Mouse (Mus musculus): ENCODE results near the gene Tmx4. TPM values are rescaled to one million over a fixed set of nuclear protein-coding genes. Genes with fewer than 3 reads are reported as not detected.

The Tmx4 gene
- polyA plus RNA-seq (2012; rRNA removed): 64.6 and 69.9 TPM in 2 replicates

DNA sequence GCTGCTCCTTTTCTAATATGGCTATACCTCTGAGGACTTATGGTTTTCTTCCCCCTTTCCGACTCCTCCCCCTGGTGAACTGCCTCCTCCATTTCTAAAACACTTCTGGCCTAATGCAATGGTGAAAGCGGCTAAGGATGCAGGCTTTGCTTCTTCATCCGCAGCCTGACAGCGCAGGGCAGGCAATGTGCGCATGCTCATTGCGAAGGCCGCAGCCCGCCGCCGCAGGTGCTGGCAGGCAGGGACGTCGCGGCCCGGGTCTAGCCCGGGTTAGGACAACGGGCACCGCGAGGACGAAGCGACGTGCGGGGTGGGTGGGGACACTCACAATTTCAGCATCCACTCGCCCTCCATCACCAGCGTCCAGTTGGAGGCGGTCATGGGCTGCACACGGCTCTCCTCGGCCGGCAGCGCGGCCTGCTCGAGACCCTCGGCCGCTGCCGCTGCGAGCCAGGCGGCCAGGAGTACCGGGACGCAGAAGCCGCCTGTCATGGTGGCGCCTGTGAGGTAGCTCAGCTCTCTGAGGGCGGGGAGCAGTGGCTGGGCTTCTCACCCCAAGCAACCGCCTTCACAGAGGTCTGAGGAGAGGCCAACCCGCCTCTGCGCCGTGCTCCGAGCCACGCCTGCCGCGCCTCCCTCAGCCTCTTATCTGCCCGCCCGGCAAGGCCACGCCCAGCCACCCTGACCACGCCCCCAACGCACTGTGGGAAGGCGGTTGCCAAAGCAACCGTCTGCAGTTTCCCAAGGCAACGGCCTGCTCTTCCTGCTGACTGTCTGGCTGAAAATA, at the start of gene Tmx4:
Tmx4 (minus strand) TSS at position 632 of the 787 bp plus-strand sequence.
- peak within 1 kb of the TSS; percentile 65 for H3K4me3 ChIP-seq (ENCODE audit: insufficient read depth, low read length)
- TF ChIP-seq CTCF (IDR thresholded peaks at IDR 0.05; ENCODE audit: extremely low read depth, insufficient read depth, low read length): no peak
- TF ChIP-seq POLR2A (IDR thresholded peaks at IDR 0.05; ENCODE audit: extremely low read depth, insufficient read depth, low read length): peak; percentile 95
- peak within 1 kb of the TSS; percentile 87 for H3K27ac ChIP-seq (ENCODE audit: insufficient read depth, low read length)
- H3K4me1 ChIP-seq (ENCODE audit: control insufficient read depth, insufficient read depth, low read length): peaks cover 8% of the 10 kb centered on the region

DNA sequence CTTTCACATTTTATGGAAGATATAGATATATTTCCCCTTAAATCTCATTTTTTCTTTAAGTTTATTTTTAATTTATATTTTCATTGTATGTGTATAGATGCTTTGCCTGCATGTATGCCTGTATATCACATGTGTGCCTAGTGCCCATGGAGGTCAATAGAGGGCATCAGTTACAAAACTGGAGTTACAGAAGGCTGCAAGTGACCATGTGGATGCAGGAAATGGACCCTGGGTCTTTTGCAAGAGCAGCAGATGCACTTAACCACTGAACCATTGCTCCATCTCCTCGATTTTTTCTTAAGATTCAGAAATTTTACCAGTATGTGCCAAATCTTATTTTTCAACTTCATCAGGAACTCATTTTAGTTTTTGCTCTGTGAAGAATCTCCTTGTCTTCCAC, 48.2 kb upstream of the Tmx4 start:
- Histone ChIP-seq H3K27ac (ENCODE audit: insufficient read depth, low read length) (no peak overlapping the region), H3K4me3 (ENCODE audit: insufficient read depth, low read length) (no peak overlapping the region), H3K4me1 (ENCODE audit: control insufficient read depth, insufficient read depth, low read length) (no peaks in the 10 kb centered on the region)
- TF ChIP-seq POLR2A (IDR thresholded peaks at IDR 0.05; ENCODE audit: extremely low read depth, insufficient read depth, low read length) (no peak), CTCF (IDR thresholded peaks at IDR 0.05; ENCODE audit: extremely low read depth, insufficient read depth, low read length) (no peak)

- H3K4me1 ChIP-seq (ENCODE audit: control insufficient read depth, insufficient read depth, low read length): no peaks in the 10 kb centered on the region
- no peak overlapping the region for H3K4me3 ChIP-seq (ENCODE audit: insufficient read depth, low read length)
- TF ChIP-seq CTCF (IDR thresholded peaks at IDR 0.05; ENCODE audit: extremely low read depth, insufficient read depth, low read length): no peak
- TF ChIP-seq POLR2A (IDR thresholded peaks at IDR 0.05; ENCODE audit: extremely low read depth, insufficient read depth, low read length): no peak
- H3K27ac ChIP-seq (ENCODE audit: insufficient read depth, low read length): no peak overlapping the region
These were observed 47.1 kb upstream of the Tmx4 start for GRCm38 (mm10) chr2:134691055-134691454.

DNA sequence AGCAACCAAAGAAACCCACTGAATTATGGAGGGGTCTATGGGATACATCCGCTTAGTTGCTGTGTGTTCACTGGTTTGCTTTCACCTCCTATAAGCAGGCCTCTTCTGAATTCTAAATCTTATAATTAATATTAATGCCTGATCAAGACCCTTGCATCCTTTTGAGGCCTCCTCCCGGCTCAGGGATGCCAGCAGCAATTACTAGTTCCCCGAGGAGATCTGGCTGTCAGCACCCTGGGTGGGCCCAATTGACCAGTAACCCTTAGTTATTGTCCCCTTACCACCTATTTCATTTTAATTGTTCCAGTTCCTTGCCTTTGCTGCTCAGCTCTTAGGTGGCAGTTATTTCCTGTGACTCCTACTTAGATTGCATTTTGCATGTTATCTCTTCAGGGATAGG, 38.4 kb upstream of the Tmx4 start:
- Histone ChIP-seq H3K4me1 (ENCODE audit: control insufficient read depth, insufficient read depth, low read length) (no peaks in the 10 kb centered on the region; the same call in 1 of the 2 replicates), H3K4me3 (ENCODE audit: insufficient read depth, low read length) (no peak overlapping the region), H3K27ac (ENCODE audit: insufficient read depth, low read length) (no peak overlapping the region)
- TF ChIP-seq CTCF (IDR thresholded peaks at IDR 0.05; ENCODE audit: extremely low read depth, insufficient read depth, low read length) (no peak), POLR2A (IDR thresholded peaks at IDR 0.05; ENCODE audit: extremely low read depth, insufficient read depth, low read length) (no peak)

- Histone ChIP-seq H3K4me3 (ENCODE audit: insufficient read depth, low read length) (no peak overlapping the region), H3K27ac (ENCODE audit: insufficient read depth, low read length) (no peak overlapping the region), H3K4me1 (ENCODE audit: control insufficient read depth, insufficient read depth, low read length) (no peaks in the 10 kb centered on the region; the same call in 1 of the 2 replicates)
- TF ChIP-seq CTCF (IDR thresholded peaks at IDR 0.05; ENCODE audit: extremely low read depth, insufficient read depth, low read length): peak; percentile 60; the same call in 1 of the 2 replicates
- no peak for TF ChIP-seq POLR2A (IDR thresholded peaks at IDR 0.05; ENCODE audit: extremely low read depth, insufficient read depth, low read length)
These were observed 37.5 kb upstream of the Tmx4 start for GRCm38 (mm10) chr2:134681271-134681961.

DNA sequence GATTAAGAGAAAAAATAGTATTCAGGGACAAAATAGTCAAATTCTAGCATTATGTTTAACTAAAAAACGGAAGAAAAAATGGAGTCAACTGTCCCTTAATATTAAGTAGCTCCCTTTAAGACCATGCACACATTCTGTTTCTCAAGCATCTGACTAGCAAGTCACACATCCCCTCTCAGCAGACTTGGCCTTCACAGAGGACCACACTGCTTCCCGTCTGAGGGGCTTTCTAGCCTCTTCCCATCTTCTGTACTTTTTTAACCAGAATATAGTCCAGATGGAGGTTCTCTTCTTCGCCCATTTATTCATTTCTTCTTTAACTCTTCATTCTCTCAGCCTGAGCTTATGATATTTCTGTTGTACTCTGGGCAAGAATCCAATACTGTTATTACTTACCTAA, 35.6 kb upstream of the Tmx4 start:
- no peak overlapping the region for H3K27ac ChIP-seq (ENCODE audit: insufficient read depth, low read length)
- no peak for TF ChIP-seq POLR2A (IDR thresholded peaks at IDR 0.05; ENCODE audit: extremely low read depth, insufficient read depth, low read length)
- no peak for TF ChIP-seq CTCF (IDR thresholded peaks at IDR 0.05; ENCODE audit: extremely low read depth, insufficient read depth, low read length)
- H3K4me3 ChIP-seq (ENCODE audit: insufficient read depth, low read length): no peak overlapping the region
- no peaks in the 10 kb centered on the region; the same call in 1 of the 2 replicates for H3K4me1 ChIP-seq (ENCODE audit: control insufficient read depth, insufficient read depth, low read length)

- Histone ChIP-seq H3K4me1 (ENCODE audit: control insufficient read depth, insufficient read depth, low read length) (no peaks in the 10 kb centered on the region), H3K27ac (ENCODE audit: insufficient read depth, low read length) (no peak overlapping the region), H3K4me3 (ENCODE audit: insufficient read depth, low read length) (no peak overlapping the region)
- TF ChIP-seq POLR2A (IDR thresholded peaks at IDR 0.05; ENCODE audit: extremely low read depth, insufficient read depth, low read length) (no peak), CTCF (IDR thresholded peaks at IDR 0.05; ENCODE audit: extremely low read depth, insufficient read depth, low read length) (no peak)
These were observed 31.5 kb upstream of the Tmx4 start for GRCm38 (mm10) chr2:134675465-134675864.

GRCm38 (mm10) chr2:134673604-134674003, 29.7 kb upstream of the Tmx4 start:
- Histone ChIP-seq H3K27ac (ENCODE audit: insufficient read depth, low read length) (no peak overlapping the region), H3K4me1 (ENCODE audit: control insufficient read depth, insufficient read depth, low read length) (no peaks in the 10 kb centered on the region), H3K4me3 (ENCODE audit: insufficient read depth, low read length) (no peak overlapping the region)
- peak; percentile 55 for TF ChIP-seq CTCF (IDR thresholded peaks at IDR 0.05; ENCODE audit: extremely low read depth, insufficient read depth, low read length)
- TF ChIP-seq POLR2A (IDR thresholded peaks at IDR 0.05; ENCODE audit: extremely low read depth, insufficient read depth, low read length): no peak

GRCm38 (mm10) chr2:134656477-134656876, 12.5 kb upstream of the Tmx4 start:
- TF ChIP-seq POLR2A (IDR thresholded peaks at IDR 0.05; ENCODE audit: extremely low read depth, insufficient read depth, low read length) (no peak), CTCF (IDR thresholded peaks at IDR 0.05; ENCODE audit: extremely low read depth, insufficient read depth, low read length) (no peak)
- no peak overlapping the region for H3K4me3 ChIP-seq (ENCODE audit: insufficient read depth, low read length)
- no peaks in the 10 kb centered on the region for H3K4me1 ChIP-seq (ENCODE audit: control insufficient read depth, insufficient read depth, low read length)
- no peak overlapping the region for H3K27ac ChIP-seq (ENCODE audit: insufficient read depth, low read length)

All from cortical plate, adult 2 months (tissue).